Mouse (Mus musculus) CD4-positive, CD25-positive, alpha-beta regulatory T cell, adult 4 months (primary cell): ENCODE measurements at regions not wholly inside any gene's neighbourhood (a gene's known extent, or its start where the extent isn't known, plus 50 kb on each side); places are given as distances from the start of the nearest gene placed in this dataset.

Experiments
- ATAC-seq: one replicate; pipeline ENCODE4 v1.8.0; 2017

DNA sequence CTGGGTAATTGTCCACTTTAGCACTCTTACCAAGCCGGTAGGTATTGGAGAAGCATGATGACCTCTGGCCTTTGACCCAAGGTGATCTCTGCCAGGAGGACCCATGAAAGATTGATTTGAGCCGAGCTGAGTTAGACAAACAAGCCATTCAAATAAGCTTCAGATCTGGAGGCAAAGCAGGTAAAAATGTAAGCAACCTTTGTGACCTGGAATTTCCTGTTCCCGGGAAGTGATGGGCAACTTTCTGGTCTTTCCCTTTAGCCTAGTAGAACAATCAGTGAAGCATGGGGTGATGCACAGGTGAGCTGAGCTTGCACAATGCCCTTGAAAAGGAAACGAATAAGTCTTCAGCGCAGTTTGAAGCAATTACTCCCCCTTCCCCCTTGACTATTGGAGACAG lies 127.0 kb downstream of the Mycn start:
- no peak for ATAC-seq

DNA sequence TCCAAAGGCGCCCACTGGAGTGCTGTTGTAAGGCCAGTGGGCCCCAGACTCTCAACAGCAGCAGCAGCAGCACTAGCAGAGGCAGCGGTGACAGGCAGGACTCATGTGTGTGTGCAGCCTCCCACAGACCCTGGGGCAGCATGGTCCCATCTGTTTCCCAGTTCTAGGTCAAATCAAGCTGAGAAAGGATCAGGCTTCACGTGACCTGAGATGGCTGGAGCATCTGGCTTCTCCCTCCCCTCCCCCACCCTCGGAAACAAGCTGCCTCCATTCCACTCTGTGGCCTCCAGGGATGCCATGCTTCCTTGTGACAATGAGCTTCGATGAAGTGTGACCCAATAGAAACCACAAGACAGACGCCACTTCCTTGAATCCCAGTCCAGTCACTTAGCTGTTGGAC lies 128.8 kb downstream of the Mycn start:
- no peak for ATAC-seq

DNA sequence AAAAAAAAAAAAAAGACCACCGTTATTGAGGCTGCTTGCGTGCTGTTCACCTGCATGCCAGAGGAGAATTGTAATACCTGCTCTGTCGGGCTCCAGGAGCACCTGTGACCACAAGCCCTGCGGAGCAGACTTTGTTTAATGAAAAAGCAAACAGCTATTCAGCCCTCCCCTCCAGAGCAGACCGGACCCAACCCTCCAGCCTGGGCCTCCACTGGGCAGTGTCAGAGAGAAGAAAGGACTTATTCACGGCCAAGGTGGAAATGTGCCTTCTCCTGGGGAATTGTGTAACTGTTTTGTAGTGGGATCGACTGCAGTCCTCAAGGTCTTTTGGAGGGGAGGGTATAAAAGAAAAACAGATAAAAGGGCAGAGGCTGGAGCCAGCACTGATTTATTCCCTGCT lies 130.8 kb downstream of the Mycn start:
- ATAC-seq, result no peak

DNA sequence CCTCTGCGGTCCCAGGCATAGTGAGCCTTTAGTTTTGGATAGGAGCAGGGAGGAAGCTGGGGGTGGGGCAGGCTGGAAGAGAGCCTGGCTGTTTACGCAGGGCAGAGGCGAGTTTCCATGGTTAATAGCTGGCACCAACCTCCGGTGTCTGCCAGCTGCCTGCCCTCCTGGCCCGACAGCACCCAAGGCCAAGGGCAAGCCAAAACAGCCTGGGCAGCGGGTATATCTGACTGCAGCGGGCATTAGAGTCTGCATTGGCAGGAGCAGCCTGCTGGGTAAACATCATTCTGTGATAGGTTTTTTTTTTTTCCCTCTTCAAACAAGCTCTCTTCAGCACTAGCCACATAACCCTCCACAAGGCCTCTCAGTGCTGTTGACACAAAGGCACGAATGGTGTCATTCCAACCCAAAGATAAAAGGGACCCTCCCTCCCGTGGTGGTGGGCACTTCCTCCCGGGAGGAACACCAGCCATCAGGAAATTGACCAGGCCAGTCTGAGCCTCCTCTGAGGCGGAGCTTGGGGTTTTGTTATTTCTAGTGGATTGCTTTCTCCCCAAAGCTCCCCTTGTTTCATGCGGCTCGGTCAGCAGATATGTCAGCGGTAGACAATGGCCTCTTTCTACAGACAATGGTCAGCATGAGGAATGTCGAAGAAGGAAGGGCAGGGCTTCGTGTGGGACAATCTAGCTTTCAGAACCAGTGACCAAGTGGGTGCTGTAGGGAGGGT lies 131.4 kb downstream of the Mycn start:
- no peak for ATAC-seq

DNA sequence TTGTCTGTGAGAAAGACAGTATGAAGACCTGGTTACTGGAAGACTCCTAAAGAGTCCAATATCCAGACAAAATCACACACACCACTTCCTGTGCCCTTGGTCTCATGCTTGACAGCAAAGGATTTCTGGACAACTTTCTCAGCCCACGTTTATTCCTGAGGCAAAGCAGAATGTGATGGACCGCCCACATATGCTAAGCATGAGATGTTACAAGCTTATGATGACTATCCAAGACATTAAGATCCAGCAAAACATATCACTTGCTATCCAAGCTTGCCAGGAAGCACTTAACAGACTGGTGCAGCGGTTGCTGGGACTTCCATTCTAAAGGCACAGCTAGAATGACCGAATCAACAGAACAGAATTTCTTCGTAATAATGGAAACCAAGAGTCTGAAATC lies 133.6 kb downstream of the Mycn start:
- no peak for ATAC-seq

DNA sequence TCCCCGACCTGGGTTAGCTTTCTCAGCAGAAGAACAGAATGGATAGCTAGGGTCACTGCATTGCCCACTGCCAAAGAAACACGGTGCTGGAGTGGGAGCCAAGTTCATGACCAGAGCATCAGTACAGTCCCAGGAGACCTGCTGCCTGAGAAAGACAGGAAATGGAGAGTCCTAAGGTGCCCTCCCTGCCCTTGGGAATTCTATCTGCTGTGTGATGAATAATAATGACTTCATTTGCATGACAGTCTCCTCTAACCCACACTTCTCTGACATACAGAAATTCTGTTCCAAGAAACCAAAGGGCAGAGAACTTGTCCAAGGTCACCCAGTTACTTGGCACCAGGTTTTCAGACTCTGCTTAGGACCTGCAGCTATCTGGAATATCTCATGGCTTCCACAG lies 138.1 kb downstream of the Mycn start:
- no peak for ATAC-seq

DNA sequence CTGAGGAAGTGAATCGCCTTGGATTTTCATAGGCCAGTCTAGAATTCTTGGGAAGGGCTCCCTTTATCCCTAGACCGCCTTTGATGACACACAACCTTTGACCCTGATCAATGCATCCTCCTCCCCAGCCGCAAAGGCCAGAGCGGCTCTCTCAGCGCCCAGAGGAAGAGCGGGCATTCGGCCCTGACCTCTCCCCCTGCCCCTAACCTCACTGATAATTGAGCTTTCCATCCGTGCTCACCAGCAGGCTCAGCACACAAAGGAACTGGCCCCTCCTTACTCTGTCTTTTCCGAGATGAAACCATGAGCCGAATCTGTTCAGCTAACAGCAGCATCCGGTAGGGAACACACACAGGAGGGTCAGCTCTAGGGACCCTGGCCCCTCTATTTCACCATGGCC lies 139.3 kb downstream of the Mycn start:
- ATAC-seq, result no peak

DNA sequence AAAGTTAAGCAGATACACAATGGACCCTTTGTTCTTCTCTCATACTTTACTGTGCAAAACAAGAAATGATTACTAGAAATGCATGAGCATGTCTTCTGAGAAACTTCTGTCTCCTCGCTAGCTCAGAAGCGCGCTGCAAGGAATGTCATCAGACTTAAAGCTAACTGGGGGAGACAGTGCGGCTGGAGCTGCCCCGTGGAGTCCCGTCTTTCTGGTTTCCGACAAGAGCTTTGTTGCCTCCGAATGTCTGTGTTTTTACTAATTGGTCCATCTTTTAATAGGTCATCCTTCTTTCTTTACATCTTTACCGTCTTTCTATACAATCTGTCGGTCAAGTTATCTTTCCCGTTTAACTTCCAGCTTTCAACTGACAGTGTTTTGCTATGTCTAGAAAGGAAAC lies 140.0 kb downstream of the Mycn start:
- no peak for ATAC-seq

DNA sequence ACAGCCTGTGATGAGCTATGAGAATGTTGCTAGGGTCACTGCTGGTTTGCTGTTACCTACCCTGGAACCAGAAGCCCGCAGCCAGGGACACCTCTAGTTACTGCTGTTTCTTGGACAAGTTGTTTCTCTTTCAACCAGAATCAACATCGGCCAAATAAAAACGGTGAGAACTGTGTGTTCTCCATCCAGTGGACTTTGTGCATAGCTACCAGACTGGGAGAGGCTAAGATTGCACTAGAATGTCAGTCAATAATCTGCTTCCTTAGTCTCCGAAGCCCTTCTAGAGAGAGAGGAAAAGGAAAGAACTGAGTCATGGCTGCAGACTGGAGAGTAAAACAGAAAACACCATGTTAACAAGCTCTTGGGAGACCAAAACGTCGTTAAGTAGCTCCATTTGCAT lies 141.6 kb downstream of the Mycn start:
- no peak for ATAC-seq

DNA sequence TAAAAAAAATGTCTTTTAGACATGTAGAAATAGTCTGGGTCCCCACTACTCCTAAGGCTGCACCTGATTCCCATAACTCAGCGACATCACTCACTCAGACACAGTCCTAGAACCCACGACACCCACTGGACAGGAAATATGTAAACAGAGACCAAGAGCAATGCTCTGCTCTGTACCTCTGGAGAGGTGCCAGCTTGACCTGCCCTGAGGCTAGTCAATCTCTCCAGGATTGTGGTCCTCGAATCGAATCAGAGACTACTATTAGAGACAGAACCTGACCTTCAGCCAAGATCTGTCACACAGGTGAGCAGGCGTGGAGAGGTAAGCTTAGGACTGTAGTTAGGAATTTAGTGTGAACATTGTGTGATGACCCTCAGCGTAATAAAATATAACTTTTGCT lies 152.7 kb downstream of the Mycn start:
- no peak for ATAC-seq

DNA sequence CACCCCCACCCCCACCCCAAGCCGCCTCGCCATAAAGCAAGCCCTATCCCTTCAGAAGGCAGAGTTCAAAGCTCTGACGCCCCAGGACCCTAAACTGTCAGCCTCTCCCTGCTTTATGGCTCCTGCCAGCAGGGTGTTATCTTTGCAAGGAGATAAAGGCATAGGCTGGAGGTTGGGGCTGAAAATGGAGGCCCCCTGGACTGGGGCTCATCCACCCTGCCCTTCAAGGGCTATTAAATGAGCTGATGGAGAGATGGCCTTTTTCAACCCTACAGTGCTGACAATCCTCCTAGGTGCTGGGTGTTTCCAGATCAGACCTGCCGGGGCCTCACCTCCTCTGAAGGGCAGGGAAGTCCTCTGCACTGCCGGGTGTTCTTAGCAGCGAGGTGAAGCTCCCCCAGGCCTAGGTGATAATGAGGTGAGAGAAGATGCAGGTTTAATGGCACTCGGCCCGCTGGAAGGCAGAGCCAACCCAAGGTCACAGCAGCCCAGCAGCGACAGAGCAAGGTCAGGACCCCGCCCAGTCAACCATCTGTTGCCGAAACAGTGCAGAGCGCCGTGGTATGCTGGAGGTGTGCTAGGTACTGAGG lies 153.4 kb downstream of the Mycn start:
- no peak for ATAC-seq

DNA sequence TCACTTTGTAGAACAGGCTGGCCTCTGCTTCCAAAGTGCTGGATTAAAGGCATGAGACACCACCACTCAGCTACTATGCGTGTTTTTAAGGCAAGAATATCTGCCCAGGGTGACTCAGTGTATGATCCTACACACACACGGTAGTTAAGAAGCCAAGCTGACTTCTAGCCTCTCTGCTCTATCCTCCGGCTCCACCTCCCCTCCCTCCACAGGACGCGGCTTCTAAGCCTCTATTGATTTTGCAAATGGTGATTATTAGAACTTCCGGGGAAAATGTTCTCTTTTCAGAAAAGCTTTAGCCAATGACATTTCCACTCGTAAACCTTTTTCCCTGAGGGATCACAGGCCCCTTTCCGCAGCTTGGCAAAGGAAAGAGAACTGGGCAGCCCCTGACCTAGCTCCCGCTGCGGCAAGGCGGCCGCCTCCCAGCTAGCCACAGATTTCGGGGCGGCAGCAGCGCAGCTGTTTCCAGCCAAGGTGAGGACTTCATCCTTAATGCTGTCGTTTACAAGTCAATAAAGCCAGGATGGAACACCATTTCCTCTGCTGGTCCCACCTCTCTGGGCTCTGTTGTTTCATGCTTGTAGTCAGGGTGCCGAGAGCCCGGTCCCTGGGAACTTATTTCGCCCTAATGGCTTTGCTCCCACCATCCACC lies 154.0 kb downstream of the Mycn start:
- ATAC-seq, result no peak

DNA sequence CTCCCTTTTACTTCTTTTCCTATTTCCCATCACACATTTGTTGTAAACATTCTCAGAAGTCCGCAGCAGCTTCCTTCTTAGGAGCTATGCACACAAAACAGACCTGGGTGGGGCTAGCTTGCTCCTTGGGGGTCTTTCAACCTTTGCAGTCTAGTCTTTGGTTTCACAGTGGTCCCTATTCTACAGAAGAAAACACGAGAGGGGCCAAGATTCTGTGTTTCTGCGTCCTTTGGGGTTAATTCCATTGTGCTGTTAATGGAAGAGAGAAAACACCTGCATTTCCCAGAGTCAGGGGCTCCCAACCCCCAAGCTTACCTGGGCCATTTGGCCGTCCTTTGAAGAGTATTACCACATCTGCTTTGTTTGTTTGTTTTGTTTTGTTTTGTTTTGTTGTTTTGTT lies 154.6 kb downstream of the Mycn start:
- ATAC-seq, result no peak

DNA sequence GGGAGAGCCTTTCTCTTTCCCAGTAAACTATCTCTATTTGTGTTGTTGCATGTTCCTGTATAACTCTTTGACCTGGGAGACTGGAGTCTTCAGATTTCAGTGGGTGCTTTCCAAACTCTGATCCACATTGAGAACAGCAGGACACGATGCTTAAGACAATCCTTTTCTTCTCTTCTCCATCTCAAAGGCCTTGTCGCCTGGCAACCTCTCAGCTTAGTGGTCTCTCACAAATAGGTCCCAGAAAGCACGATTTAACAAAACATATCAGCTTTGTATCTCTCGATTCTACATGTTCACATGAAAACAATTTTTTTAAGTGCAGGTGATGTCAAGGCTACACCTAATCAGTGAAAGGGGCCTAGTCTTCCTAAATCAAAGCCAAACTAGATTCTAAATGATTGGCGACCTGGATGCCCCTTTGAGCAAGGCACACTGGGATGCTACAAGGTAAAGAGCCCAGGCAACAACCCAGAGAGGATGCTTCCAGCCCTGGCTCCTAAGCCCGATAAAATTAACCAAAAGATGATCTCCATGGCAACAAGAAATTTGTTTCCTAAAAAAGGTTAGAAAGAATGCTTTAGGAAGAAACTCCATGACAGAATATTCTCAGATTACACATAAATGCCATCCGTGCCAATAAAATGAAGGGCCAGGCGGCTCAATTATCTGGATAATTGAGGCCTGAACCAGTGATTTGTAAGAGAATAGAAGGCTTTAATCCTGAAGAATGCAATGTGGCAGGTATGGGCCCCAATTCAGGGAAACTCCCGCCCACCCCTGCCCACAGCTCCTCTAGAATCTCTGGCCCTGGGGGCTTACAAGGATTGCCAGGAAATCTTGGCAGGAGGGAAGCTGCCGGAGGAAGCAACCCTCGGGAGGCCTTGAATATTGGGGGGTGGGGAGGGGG lies 157.8 kb downstream of the Mycn start:
- ATAC-seq, result no peak

DNA sequence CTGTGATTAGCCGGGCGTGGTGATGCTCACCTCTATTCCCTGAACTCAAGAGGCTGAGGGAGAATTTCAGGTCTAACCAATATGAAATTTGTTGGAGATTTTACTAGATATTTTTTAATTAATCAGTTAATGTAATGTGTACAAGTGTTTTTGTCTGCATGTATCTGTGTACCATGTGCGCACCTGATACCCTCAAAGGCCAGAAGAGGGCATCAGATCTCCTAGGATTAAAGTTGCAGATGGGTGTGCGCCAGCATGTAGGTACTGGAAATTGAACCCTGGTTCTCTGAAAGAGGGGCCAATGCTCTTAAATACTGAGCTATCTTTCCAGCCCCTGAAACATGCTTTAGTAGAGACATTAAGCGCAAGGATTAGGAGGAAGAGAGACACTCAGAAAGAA lies 160.2 kb downstream of the Mycn start:
- no peak for ATAC-seq

DNA sequence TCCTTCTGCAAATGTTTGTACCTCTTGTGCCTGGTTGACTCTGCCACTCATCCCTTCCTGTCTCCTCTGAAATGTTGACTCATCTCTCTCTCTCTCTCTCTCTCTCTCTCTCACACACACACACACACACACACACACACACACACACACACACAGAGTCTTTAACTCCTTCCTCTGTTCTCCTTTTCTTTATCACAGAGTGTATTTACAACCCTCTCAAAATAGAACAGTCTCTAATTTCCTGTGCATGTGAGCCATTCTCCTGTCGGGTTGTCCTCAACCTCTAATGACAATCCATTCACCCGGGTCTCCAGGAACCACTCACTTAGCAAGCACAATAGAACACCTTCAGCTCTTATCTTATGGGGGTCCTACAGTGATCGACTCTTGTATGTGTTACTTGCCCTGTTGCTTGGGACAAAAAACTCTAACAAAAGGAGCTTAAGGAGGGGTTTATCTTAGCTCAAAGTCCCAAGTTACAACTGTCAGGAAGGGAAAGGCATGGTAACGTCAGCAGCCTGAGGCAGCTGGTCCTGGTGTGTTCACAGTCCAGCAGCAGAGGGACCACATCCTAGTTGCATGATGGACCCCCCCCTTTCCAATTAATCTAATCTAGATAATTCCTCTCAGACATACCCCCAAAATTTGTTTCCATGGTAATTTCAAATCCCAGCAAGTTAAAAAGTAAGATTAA lies 163.0 kb downstream of the Mycn start:
- no peak for ATAC-seq

DNA sequence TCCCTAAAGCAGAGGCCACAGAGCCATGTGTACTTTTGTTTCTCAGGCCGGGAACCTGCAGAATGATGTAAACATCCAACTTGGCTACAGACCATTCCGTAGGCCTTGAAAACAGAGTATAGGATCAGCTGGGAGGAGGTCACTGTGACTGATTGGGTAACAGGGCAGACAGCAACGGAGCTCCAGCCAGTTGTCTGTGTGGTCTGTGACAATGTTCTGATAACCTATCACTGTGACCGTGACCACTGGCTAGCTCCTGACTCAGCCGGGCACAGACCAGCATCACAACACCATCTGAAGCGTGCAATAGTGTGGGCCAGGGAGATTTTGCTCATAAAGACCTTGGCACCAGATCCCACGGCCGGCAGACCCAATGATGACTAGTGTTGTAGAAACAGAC lies 164.3 kb downstream of the Mycn start:
- no peak for ATAC-seq

DNA sequence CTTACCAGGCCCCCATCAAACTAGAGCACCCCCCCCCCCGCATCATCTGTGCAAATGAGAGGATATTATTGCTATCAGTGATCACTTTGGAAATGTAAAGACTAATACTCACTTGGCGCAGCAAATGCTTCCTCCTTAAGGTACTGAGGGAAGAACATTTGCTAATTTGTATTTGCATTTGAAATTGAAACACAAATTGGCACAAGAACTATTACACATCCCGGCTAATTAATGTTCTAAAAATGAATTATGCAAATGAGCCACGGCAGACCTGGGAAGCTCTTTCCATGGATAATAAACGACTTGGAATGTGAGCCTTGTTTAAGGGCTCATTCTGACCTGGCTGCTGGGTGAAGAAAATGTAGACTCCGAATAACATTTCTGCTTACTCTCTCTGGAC lies 164.9 kb downstream of the Mycn start:
- ATAC-seq, result no peak

DNA sequence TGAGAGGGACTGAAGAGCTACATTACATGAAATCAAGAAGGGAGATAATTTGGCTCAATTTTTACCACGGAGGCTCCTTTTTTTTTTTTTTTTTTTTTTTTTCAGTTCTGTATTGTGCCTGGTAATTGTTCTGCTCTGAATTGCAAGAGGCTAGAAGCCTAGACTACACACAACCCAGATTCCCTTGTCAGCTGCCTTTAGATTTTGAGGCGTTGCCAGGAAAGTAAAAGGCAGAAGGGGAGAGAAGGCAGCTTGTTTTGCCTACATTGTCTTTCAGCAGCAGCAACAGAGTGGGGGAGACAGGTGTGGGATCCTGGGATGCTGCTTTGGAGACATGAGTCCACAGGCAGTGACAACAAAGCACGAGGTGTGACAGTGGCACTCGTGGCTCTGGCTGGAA lies 170.7 kb downstream of the Mycn start:
- ATAC-seq, result no peak

DNA sequence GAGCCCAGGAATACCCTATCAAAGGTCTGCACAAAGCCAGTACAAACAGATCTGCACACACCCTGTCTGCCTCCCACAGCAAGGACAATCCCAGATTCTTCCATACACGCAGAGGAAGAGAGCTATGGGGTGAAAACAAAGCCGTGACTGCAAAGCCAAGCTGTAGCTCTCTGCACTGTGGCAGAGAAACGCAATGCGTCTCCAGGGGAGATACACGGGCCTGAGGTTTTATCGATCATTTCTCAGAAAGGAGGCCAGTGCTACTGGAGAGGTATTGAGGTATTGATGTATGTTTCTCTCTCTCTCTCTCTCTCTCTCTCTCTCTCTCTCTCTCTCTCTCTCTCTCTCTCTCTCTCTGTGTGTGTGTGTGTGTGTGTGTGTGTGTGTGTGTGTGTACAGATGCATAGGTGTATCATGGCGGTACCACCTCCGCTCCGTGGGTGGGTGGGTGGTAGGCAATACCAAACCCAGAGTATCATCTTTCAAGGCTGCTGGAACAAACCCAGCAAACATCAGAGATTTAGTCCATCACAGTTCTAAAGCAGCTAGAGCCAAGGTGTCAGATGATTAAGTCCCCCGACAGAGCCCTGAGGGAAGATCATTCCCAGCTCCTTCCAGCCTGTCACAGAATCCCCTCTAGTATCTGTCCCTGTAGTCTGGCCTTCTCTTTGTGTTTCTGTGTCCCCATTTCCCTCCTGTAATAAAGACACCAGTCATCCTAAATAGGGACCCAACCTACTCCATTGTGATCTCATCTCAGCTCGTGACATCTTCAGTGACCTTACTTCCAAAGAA lies 175.0 kb downstream of the Mycn start:
- ATAC-seq, result no peak

DNA sequence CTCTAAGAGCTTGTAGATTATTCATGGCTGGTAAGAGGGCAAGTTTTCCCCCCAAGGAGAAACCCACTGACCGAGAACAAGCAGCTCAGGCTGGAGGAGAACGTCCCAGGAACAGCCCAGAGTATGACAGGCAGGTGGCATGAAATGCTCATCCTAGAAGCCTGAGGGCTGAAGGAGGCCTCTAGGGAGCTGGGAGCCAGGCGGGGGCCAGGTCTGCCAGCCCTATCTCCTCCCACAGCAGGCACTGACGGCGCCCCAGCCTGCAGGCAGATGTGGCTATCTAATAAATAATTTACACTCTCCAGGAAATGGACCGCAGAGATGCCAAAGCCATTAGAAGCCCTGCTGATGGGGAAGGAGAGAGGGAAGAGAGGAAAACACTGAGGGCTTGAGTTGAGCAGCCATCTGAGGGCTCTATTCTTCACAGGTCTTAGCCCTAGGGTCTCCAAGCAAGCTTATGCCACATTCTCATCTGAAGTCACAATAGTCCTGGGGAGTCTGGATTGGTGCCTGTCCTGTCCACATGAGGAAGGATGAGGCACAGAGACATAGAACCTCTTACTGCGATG lies 176.1 kb downstream of the Mycn start:
- no peak for ATAC-seq

DNA sequence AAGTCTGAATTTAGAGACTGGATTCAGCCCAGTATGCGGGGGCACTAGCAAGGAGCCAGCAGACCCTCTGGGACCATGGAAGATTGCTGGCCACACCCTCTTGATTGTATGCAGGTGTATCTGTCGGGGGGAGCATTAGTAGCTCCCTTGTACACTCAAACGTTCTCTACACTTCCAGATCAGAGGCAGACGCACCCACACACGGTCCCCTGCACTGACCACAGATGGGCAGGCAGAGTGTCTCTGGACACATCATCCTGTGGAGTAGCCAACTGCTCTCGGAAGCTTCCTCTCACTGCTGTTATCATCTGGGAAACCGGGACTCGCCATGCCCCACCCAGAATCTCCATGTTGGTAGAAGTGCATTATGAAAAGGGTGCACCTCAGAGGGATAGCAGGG lies 176.7 kb downstream of the Mycn start:
- ATAC-seq, result no peak
